Mouse (Mus musculus): ENCODE measurements around the gene Snx7. TPM values are rescaled to one million over a fixed set of nuclear protein-coding genes. Genes with fewer than 3 reads are reported as not detected.

The Snx7 gene
- polyA plus RNA-seq, 1 experiment from 2014 or later: 11.9 TPM

- Histone ChIP-seq H3K9me3 (no peaks in the 10 kb centered on the region), H3K4me1 (no peaks in the 10 kb centered on the region), H3K27me3 (ENCODE audit: poor library complexity, severe bottlenecking) (no peaks in the 10 kb centered on the region), H3K36me3 (replicated peaks) (no peaks in the 10 kb centered on the region), H3K27ac (no peak overlapping the region), H3K4me3 (no peak overlapping the region)
- DNase-seq (ENCODE audit: extremely low spot score, low spot score): no peak
- whole genome bisulfite sequencing: 90% methylated on average over 3 of the region's 3 CpGs
Measured at GRCm38 (mm10) chr3:117852054-117852361, 16.7 kb downstream of the Snx7 start.

DNA sequence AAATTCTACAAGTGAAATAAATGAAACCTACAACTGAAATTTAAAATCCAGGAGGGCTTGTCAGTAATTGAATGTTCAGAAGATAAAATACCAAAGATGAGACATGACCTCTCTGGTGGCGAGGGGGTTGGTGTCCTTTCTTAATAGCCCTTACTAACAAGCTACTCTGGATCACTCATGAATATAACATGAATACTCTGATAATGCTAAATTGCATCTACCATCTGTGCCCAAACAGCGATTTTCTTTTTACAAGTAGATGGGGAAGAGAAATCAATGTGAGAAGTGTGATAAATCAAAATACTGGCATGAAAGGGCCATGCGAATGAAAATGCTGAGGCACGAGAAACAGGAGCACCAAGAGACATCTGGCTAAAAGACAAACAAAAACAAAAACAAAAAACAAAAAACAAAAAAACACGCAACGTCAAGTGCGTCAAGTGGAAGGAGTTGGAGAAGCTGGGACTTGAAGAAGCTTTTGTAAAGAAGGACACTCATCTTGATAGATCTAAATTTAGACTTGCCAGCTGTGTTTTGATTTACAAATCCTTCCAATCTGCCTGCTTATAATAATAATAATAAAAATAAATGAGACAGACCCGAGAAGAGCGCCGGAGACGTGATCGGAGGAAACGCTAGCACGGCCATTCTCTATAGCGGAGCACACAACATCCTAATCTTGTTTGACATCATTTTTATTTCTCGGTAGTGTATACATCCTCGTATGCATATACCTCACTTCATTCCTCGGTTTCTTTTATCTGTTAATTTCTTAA, 17.3 kb downstream of the Snx7 start:
- 93% methylated on average over 18 of the region's 18 CpGs for WGBS
- H3K27me3 ChIP-seq (ENCODE audit: poor library complexity, severe bottlenecking): no peaks in the 10 kb centered on the region
- no peak overlapping the region for H3K27ac ChIP-seq
- no peak for DNase-seq (ENCODE audit: extremely low spot score, low spot score)
- H3K9me3 ChIP-seq: no peaks in the 10 kb centered on the region
- no peaks in the 10 kb centered on the region for H3K4me1 ChIP-seq
- no peak overlapping the region for H3K4me3 ChIP-seq
- no peaks in the 10 kb centered on the region for H3K36me3 ChIP-seq (replicated peaks)

DNA sequence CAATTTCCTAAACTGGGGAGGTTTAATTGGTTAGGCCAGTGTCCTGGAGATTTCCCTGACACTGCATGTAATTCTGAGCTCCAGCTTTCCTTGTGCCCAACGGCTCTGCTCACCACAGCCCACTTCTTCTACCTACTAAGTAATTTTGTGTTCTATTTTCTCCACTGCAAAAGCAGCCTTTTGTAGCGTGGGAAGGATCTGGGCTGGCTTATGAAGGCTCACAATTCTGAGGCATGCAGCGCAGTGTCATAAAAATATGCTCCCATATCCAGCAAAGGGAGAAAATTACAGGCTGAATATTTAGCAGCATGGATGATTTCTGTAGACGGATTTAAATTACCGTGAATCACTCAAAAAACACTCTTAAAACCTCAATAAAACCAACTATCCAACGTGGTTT, 19.9 kb downstream of the Snx7 start:
- no peak overlapping the region for H3K27ac ChIP-seq
- H3K4me3 ChIP-seq: no peak overlapping the region
- WGBS: 90% methylated on average over 6 of the region's 6 CpGs
- H3K27me3 ChIP-seq (ENCODE audit: poor library complexity, severe bottlenecking): no peaks in the 10 kb centered on the region
- H3K36me3 ChIP-seq (replicated peaks): no peaks in the 10 kb centered on the region
- H3K9me3 ChIP-seq: no peaks in the 10 kb centered on the region
- H3K4me1 ChIP-seq: no peaks in the 10 kb centered on the region
- DNase-seq (ENCODE audit: extremely low spot score, low spot score): no peak

DNA sequence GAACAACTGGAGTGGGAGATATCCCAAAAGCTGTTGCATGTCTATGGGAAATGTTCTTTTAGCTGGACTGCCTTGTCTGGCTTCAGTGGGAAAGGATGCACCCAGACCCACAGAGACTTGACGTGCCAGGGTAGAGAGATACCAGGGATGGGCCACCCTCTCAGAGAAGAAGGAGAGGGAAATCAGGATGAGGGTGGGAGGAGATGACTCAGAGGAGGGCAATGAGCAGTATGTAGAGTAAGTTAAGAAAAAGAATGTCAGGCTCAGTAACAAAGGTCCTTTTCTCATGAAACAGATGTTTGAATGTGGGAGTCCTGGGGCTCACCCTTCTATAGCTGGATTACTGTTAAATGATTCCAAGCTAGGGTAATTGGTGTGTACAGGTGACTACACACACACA, 26.1 kb downstream of the Snx7 start:
- WGBS: 93% methylated on average over 1 of the region's 1 CpGs
- Histone ChIP-seq H3K27me3 (ENCODE audit: poor library complexity, severe bottlenecking) (no peaks in the 10 kb centered on the region), H3K36me3 (replicated peaks) (no peaks in the 10 kb centered on the region), H3K27ac (no peak overlapping the region), H3K4me1 (no peaks in the 10 kb centered on the region), H3K4me3 (no peak overlapping the region), H3K9me3 (no peaks in the 10 kb centered on the region)
- DNase-seq (ENCODE audit: extremely low spot score, low spot score): no peak

DNA sequence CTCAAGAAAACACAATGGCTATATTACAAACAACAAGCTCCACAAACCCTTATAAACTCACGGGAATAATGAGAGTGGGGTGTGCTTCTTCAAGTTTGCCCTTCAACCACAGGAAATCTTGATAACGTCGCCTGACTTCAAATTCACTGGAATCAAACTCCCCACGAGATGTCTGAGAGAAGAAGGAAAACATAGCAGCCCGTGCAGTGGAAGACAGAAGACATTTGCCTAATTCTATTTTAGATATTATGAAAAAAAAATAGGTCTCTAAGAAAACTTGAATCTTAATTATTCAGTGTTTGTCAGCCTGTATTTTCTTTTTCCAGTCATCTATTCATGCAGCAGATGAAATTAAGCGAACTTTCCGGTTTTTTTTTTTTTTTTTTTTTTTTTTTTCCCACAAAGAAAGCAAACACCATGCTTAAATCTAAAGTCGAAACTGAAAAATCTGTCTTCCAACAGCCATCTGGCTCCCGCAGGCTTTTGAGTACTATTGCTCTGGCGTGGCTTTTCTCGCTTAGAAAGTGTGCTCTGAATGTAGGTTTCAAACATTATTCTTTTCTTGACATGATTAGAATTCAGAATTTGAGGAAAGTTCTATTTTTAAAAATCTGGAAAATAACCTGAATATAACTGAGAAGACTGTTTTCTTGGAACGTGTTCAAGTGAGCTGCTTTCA, 28.7 kb downstream of the Snx7 start:
- Histone ChIP-seq H3K27me3 (ENCODE audit: poor library complexity, severe bottlenecking) (no peaks in the 10 kb centered on the region), H3K4me3 (no peak overlapping the region), H3K27ac (no peak overlapping the region), H3K9me3 (no peaks in the 10 kb centered on the region), H3K36me3 (replicated peaks) (0 out of 2 replicates have a peak, but pooled peaks cover 5% of the 10 kb centered on the region), H3K4me1 (no peaks in the 10 kb centered on the region)
- 89% methylated on average over 12 of the region's 12 CpGs for WGBS
- DNase-seq (ENCODE audit: extremely low spot score, low spot score): no peak

- DNase-seq (ENCODE audit: extremely low spot score, low spot score): no peak
- Histone ChIP-seq H3K4me3 (no peak overlapping the region), H3K36me3 (replicated peaks) (0 out of 2 replicates have a peak, but pooled peaks cover 5% of the 10 kb centered on the region), H3K27ac (no peak overlapping the region), H3K4me1 (0 out of 2 replicates have a peak, but pooled peaks cover 4% of the 10 kb centered on the region), H3K9me3 (no peaks in the 10 kb centered on the region), H3K27me3 (ENCODE audit: poor library complexity, severe bottlenecking) (no peaks in the 10 kb centered on the region)
- 80% methylated on average over 3 of the region's 3 CpGs for WGBS
Measured at GRCm38 (mm10) chr3:117838020-117838419, 30.7 kb downstream of the Snx7 start.

- H3K27me3 ChIP-seq (ENCODE audit: poor library complexity, severe bottlenecking): no peaks in the 10 kb centered on the region
- H3K9me3 ChIP-seq: no peaks in the 10 kb centered on the region
- WGBS: 81% methylated on average over 6 of the region's 6 CpGs
- H3K4me3 ChIP-seq: no peak overlapping the region
- no peaks in the 10 kb centered on the region for H3K36me3 ChIP-seq (replicated peaks)
- no peak overlapping the region for H3K27ac ChIP-seq
- H3K4me1 ChIP-seq: peaks cover 8% of the 10 kb centered on the region
- peak; percentile 53 for DNase-seq (ENCODE audit: extremely low spot score, low spot score)
Measured at GRCm38 (mm10) chr3:117826486-117827200, 42.1 kb downstream of the Snx7 start.

DNA sequence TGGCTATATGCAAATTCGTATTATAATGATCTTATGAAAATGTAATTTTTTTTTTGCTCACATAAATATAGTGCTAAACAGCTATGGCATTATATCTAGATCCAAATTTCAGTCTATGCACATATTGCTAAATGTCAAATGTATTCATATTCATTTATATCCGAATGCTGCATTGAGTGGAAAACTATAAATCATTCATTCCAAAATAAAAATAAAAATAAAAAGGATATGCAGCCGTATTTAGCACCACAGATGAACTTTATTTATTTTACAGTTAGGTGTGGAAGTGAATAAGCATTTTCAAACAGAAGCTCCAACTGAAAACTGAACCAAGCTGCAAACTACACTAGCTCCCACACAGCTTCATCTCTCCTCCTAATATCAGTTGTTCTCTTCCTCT, 45.5 kb downstream of the Snx7 start:
- 92% methylated on average over 3 of the region's 3 CpGs for WGBS
- Histone ChIP-seq H3K4me3 (no peak overlapping the region), H3K27me3 (ENCODE audit: poor library complexity, severe bottlenecking) (no peaks in the 10 kb centered on the region), H3K27ac (no peak overlapping the region), H3K4me1 (peaks cover 8% of the 10 kb centered on the region), H3K36me3 (replicated peaks) (no peaks in the 10 kb centered on the region), H3K9me3 (no peaks in the 10 kb centered on the region)
- no peak for DNase-seq (ENCODE audit: extremely low spot score, low spot score)

DNA sequence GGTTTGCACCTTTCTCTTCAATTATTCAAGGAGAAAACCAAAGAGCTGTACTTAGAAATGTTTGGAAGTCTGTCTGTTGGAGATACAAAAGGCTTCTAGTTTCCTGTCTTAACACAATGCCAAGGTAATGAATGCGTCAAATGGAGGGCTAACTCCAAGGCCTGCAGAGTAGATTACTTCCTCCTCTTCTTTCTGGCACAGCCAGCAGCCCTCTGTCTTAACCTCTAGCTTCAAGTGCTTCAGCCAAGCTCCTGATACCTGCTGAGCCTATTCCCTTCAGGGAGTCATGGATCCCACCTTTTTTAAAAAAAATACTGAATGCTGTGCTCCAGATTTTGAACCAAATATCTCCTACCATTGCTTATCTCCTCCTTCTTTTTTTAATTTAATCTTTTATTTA, 51.1 kb downstream of the Snx7 start:
- 93% methylated on average over 1 of the region's 1 CpGs for WGBS
- Histone ChIP-seq H3K27me3 (ENCODE audit: poor library complexity, severe bottlenecking) (no peaks in the 10 kb centered on the region), H3K27ac (no peak overlapping the region), H3K36me3 (replicated peaks) (no peaks in the 10 kb centered on the region), H3K4me3 (no peak overlapping the region), H3K4me1 (no peaks in the 10 kb centered on the region), H3K9me3 (no peaks in the 10 kb centered on the region)
- DNase-seq (ENCODE audit: extremely low spot score, low spot score): no peak

DNA sequence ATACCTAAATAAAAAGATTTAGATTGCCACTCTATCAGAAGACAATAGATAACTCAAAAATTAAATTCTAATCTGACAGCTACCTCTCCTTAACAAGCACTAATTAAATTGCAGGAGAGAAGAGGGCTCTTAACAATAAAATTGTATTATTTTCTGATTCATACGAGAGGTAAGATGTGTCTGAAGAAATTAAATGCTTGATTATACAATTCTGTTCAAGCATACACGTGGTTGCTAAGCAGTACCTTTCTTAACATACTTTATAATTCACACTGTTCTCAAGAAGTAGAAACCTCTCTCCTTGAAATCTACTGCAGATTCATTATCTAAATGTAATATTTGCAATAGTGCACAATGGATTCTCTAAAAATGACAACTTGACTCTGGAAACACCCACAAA, 54.5 kb downstream of the Snx7 start:
- no peak overlapping the region for H3K27ac ChIP-seq
- H3K36me3 ChIP-seq (replicated peaks): no peaks in the 10 kb centered on the region
- H3K27me3 ChIP-seq (ENCODE audit: poor library complexity, severe bottlenecking): no peaks in the 10 kb centered on the region
- H3K9me3 ChIP-seq: no peaks in the 10 kb centered on the region
- no peak for DNase-seq (ENCODE audit: extremely low spot score, low spot score)
- no peaks in the 10 kb centered on the region for H3K4me1 ChIP-seq
- H3K4me3 ChIP-seq: no peak overlapping the region
- WGBS: 91% methylated on average over 2 of the region's 2 CpGs

DNA sequence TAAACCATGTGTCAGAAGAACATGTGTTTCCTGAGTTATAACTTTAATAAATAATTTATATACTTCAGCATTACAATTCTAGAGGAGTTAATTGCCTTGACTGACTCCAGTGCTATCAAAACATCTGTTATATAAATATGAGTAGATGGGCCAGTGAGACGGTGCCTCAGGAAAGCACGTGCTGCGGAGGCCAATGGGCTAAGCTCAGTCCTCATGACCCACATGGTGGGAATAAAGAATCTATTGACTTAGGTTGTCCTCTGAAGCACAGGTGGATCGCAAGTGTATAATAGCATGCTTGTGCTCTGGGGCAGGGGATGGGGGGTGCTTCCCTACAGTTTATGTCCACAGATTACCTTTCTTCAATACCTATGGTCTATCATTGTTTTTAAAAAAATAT, 56.6 kb downstream of the Snx7 start:
- Histone ChIP-seq H3K36me3 (replicated peaks) (no peaks in the 10 kb centered on the region), H3K9me3 (no peaks in the 10 kb centered on the region), H3K4me3 (no peak overlapping the region), H3K27ac (no peak overlapping the region), H3K27me3 (ENCODE audit: poor library complexity, severe bottlenecking) (no peaks in the 10 kb centered on the region), H3K4me1 (no peaks in the 10 kb centered on the region)
- 92% methylated on average over 4 of the region's 4 CpGs for WGBS
- no peak for DNase-seq (ENCODE audit: extremely low spot score, low spot score)

DNA sequence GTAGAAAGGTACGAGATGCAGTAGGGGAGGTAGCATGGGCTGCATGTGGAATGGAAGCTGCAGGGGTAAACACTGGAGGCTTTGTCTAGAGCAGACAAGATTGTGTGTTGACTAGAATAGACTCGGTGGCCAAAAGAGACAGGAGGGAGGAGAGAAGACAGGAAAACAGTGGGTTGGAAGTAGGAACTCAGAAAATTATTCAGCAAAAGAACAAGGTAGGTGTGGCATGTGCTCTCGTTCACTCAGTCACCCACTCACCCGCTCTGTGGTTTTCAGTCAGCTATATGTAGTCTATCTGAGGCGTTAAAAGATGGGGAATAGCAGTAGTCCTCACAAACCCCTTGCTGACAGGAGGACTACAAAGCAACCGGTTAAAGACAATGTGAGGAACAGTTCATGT, 63.0 kb downstream of the Snx7 start:
- Histone ChIP-seq H3K27ac (no peak overlapping the region), H3K27me3 (ENCODE audit: poor library complexity, severe bottlenecking) (no peaks in the 10 kb centered on the region), H3K4me1 (no peaks in the 10 kb centered on the region), H3K9me3 (no peaks in the 10 kb centered on the region), H3K36me3 (replicated peaks) (no peaks in the 10 kb centered on the region), H3K4me3 (no peak overlapping the region)
- DNase-seq (ENCODE audit: extremely low spot score, low spot score): no peak
- WGBS: 90% methylated on average over 6 of the region's 6 CpGs

- DNase-seq (ENCODE audit: extremely low spot score, low spot score): no peak
- Histone ChIP-seq H3K27ac (no peak overlapping the region), H3K4me1 (no peaks in the 10 kb centered on the region), H3K4me3 (no peak overlapping the region), H3K9me3 (no peaks in the 10 kb centered on the region), H3K36me3 (replicated peaks) (no peaks in the 10 kb centered on the region), H3K27me3 (ENCODE audit: poor library complexity, severe bottlenecking) (no peaks in the 10 kb centered on the region)
Measured at GRCm38 (mm10) chr3:117794501-117794900, 74.2 kb downstream of the Snx7 start.

Measured in forebrain, embryonic 10.5 days (tissue).